Mouse (Mus musculus) brown adipose tissue, adult 24 weeks (tissue): ENCODE data around the gene L3mbtl4. TPM values are rescaled to one million over a fixed set of nuclear protein-coding genes. Genes with fewer than 3 reads are reported as not detected.
"Not testable (repeated sequence)": the region's sequence is repeated elsewhere in the genome, so short reads cannot be mapped to it uniquely, and the experiment has no call there.

Experiments used
- H3K27ac ChIP-seq: fragments of 200-500 bp; replicated peaks from 2 replicates; pipeline ENCODE4 v1.5.1; 2012; ENCODE audit warnings: low read depth, mild to moderate bottlenecking, low read length
- H3K4me1 ChIP-seq: fragments of 200-500 bp; 2 replicates; pipeline ENCODE4 v1.6.1; 2012; ENCODE audit warnings: low read length, mixed read lengths; ENCODE audit not compliant: control insufficient read depth, insufficient read depth, insufficient read length
- H3K4me3 ChIP-seq: fragments of 200-500 bp; 2 replicates; pipeline ENCODE4 v1.5.1; 2012; ENCODE audit warnings: low read depth, mild to moderate bottlenecking, low read length, moderate library complexity; ENCODE audit not compliant: insufficient read depth
- polyA plus RNA-seq: library from polyadenylated mRNA; stranded (reverse); fragments of >200 nt; gene quantifications from 2 replicates; pipeline ENCODE4 v1.2.4, GENCODE M21; 2012; ENCODE audit not compliant: missing spikeins, insufficient read depth, insufficient read length

L3mbtl4 gene
- polyA plus RNA-seq, 1 experiment: not detected

GRCm38 (mm10) chr17:68490065-68490691 lies 216.6 kb downstream of the L3mbtl4 start:
- Histone ChIP-seq H3K4me1 (no peaks in the 10 kb centered on the region), H3K27ac (no peak overlapping the region), H3K4me3 (no peak overlapping the region)

- Histone ChIP-seq H3K4me3 (no peak overlapping the region), H3K27ac (no peak overlapping the region), H3K4me1 (no peaks in the 10 kb centered on the region)
These were observed 218.6 kb downstream of the L3mbtl4 start for GRCm38 (mm10) chr17:68492231-68492630.

GRCm38 (mm10) chr17:68502998-68503397 lies 229.4 kb downstream of the L3mbtl4 start:
- H3K4me3 ChIP-seq, H3K4me1 ChIP-seq, H3K27ac ChIP-seq: not testable (repeated sequence)

GRCm38 (mm10) chr17:68559698-68560097 lies 286.1 kb downstream of the L3mbtl4 start:
- no peak overlapping the region for H3K4me3 ChIP-seq
- H3K4me1 ChIP-seq: no peaks in the 10 kb centered on the region
- H3K27ac ChIP-seq: no peak overlapping the region

- H3K4me3 ChIP-seq: no peak overlapping the region
- H3K27ac ChIP-seq: no peak overlapping the region
- H3K4me1 ChIP-seq: no peaks in the 10 kb centered on the region
These were observed 286.7 kb downstream of the L3mbtl4 start for GRCm38 (mm10) chr17:68560264-68560663.

GRCm38 (mm10) chr17:68571806-68572205 lies 298.2 kb downstream of the L3mbtl4 start:
- Histone ChIP-seq H3K4me1 (no peaks in the 10 kb centered on the region), H3K27ac (no peak overlapping the region), H3K4me3 (no peak overlapping the region)

- Histone ChIP-seq H3K4me1 (no peaks in the 10 kb centered on the region), H3K27ac (no peak overlapping the region), H3K4me3 (no peak overlapping the region)
These were observed 311.6 kb downstream of the L3mbtl4 start for GRCm38 (mm10) chr17:68585195-68585594.

- H3K4me3 ChIP-seq: no peak overlapping the region
- H3K27ac ChIP-seq: no peak overlapping the region
- H3K4me1 ChIP-seq: no peaks in the 10 kb centered on the region
These were observed 318.0 kb downstream of the L3mbtl4 start for GRCm38 (mm10) chr17:68591619-68592018.

- Histone ChIP-seq H3K27ac (no peak overlapping the region), H3K4me1 (no peaks in the 10 kb centered on the region), H3K4me3 (no peak overlapping the region)
These were observed 329.1 kb downstream of the L3mbtl4 start for GRCm38 (mm10) chr17:68602744-68603143.

GRCm38 (mm10) chr17:68607691-68608090 lies 334.1 kb downstream of the L3mbtl4 start:
- Histone ChIP-seq H3K27ac (no peak overlapping the region), H3K4me3 (no peak overlapping the region)

GRCm38 (mm10) chr17:68611247-68611646 lies 337.6 kb downstream of the L3mbtl4 start:
- Histone ChIP-seq H3K4me3 (no peak overlapping the region), H3K4me1 (no peaks in the 10 kb centered on the region), H3K27ac (no peak overlapping the region)

More at GRCm38 (mm10) chr17:68607691-68608090, 334.1 kb downstream of the L3mbtl4 start:
- no peaks in the 10 kb centered on the region for H3K4me1 ChIP-seq

GRCm38 (mm10) chr17:68625281-68625680 lies 351.7 kb downstream of the L3mbtl4 start:
- Histone ChIP-seq H3K27ac (no peak overlapping the region), H3K4me3 (no peak overlapping the region), H3K4me1 (no peaks in the 10 kb centered on the region)

GRCm38 (mm10) chr17:68629631-68630426 lies 356.2 kb downstream of the L3mbtl4 start:
- Histone ChIP-seq H3K27ac (no peak overlapping the region), H3K4me3 (no peak overlapping the region), H3K4me1 (no peaks in the 10 kb centered on the region)

- Histone ChIP-seq H3K4me3 (no peak overlapping the region), H3K27ac (no peak overlapping the region), H3K4me1 (no peaks in the 10 kb centered on the region)
These were observed 357.8 kb downstream of the L3mbtl4 start for GRCm38 (mm10) chr17:68631396-68631795.

- Histone ChIP-seq H3K27ac (no peak overlapping the region), H3K4me1 (no peaks in the 10 kb centered on the region), H3K4me3 (no peak overlapping the region)
These were observed 366.6 kb downstream of the L3mbtl4 start for GRCm38 (mm10) chr17:68640187-68640586.
